Mouse (Mus musculus) ES-E14 (cell line): ENCODE results near the gene Avp. TPM values are rescaled to one million over a fixed set of nuclear protein-coding genes. Genes with fewer than 3 reads are reported as not detected.

ENCODE experiments used
- DNase-seq: peaks from one replicate; pipeline ENCODE4 v3.0.0-alpha.2; 2013; ENCODE audit warnings: low read depth, low spot score
- H3K27ac ChIP-seq: 2 replicates; pipeline ENCODE4 v1.5.1; 2012; ENCODE audit warnings: low read depth, mild to moderate bottlenecking, low read length, moderate library complexity, mixed read lengths; ENCODE audit not compliant: poor library complexity, insufficient read depth, severe bottlenecking
- H3K36me3 ChIP-seq: 2 replicates; pipeline ENCODE4 v1.6.1; 2012; ENCODE audit warnings: mild to moderate bottlenecking, low read length, moderate library complexity, mixed read lengths; ENCODE audit not compliant: control insufficient read depth, poor library complexity, insufficient read depth, severe bottlenecking
- H3K4me1 ChIP-seq, 2 experiments: fragments of 150-350 bp in 1 of 2; sonication (generic) in 1 of 2; 2 replicates each; pipeline ENCODE4 v1.6.1; 2012; ENCODE audit warnings: low read length in 2 of 2, mild to moderate bottlenecking in 1 of 2, mixed read lengths in 1 of 2; ENCODE audit not compliant: control insufficient read depth in 2 of 2, insufficient read depth in 2 of 2, poor library complexity in 1 of 2
- H3K4me3 ChIP-seq, 2 experiments: fragments of 150-350 bp in 1 of 2; sonication (generic) in 1 of 2; 2 replicates each; pipeline ENCODE4 v1.5.1; 2012; ENCODE audit warnings: low read length in 2 of 2, low read depth in 1 of 2, mild to moderate bottlenecking in 1 of 2, mixed read lengths in 1 of 2; ENCODE audit not compliant: insufficient read depth in 1 of 2, poor library complexity in 1 of 2, severe bottlenecking in 1 of 2
- H3K9ac ChIP-seq: 2 replicates; pipeline ENCODE4 v1.6.1; 2012; ENCODE audit warnings: low read depth, mild to moderate bottlenecking, low read length, mixed read lengths; ENCODE audit not compliant: poor library complexity, insufficient read depth, severe bottlenecking
- H3K9me3 ChIP-seq: fragments of 150-350 bp; sonication (generic); 2 replicates; pipeline ENCODE4 v1.6.1; 2012; ENCODE audit warnings: low read depth, mild to moderate bottlenecking, low read length; ENCODE audit not compliant: control insufficient read depth, insufficient read depth
- CHD2 ChIP-seq: IDR thresholded peaks from 2 replicates; pipeline ENCODE4 v1.6.1; 2014; ENCODE audit warnings: mild to moderate bottlenecking, low read depth, low read length, inconsistent platforms
- HCFC1 ChIP-seq: IDR thresholded peaks from 2 replicates; pipeline ENCODE4 v1.6.1; 2012; ENCODE audit warnings: low read length, inconsistent platforms, borderline replicate concordance; ENCODE audit not compliant: insufficient read depth
- MAFK ChIP-seq: IDR thresholded peaks from 2 replicates; pipeline ENCODE4 v1.6.1; 2014; ENCODE audit warnings: mild to moderate bottlenecking, low read depth, low read length, inconsistent platforms; ENCODE audit not compliant: insufficient read depth
- ZC3H11A ChIP-seq: IDR thresholded peaks from 2 replicates; pipeline ENCODE4 v1.6.1; 2012; ENCODE audit warnings: low read depth, mild to moderate bottlenecking, inconsistent platforms, low read length, borderline replicate concordance
- ZNF384 ChIP-seq: IDR thresholded peaks from 2 replicates; pipeline ENCODE4 v1.6.1; 2012; ENCODE audit warnings: low read depth, low read length, inconsistent platforms
- in situ Hi-C, 2 experiments: fragments of 600-800 bp; cut with MboI; formaldehyde crosslinking; loops; one replicate each; pipeline ENCODE4 v1.15.1; 2025; ENCODE audit warnings: low sequenced_read_pairs in 2 of 2, inconsistent platforms in 1 of 2; ENCODE audit not compliant: unreplicated experiment in 2 of 2
- total RNA-seq: library from RNA; depleted of rRNA; stranded (reverse); fragments of 300-350 nt; gene quantifications from 2 replicates; pipeline ENCODE4 v1.2.3, GENCODE M21; 2012

Avp gene
- total RNA-seq, 1 experiment: not detected

- no peak overlapping the region for H3K4me3 ChIP-seq
- H3K4me1 ChIP-seq: peaks cover 0 to 2% of the 10 kb centered on the region in 2 experiments; a peak in 1 of 4 replicates
- no peak overlapping the region for H3K27ac ChIP-seq
- in situ Hi-C loops: no loop called here
- peaks cover 2% of the 10 kb centered on the region; the same call in 1 of the 2 replicates for H3K36me3 ChIP-seq
- H3K9ac ChIP-seq: no peak overlapping the region
- TF ChIP-seq MAFK (no peak), ZNF384 (no peak), CHD2 (no peak), HCFC1 (no peak), ZC3H11A (no peak)
- no peaks in the 10 kb centered on the region for H3K9me3 ChIP-seq
- DNase-seq: no peak
Measured at GRCm38 (mm10) chr2:130586016-130586415, 3.7 kb upstream of the Avp start.

DNA sequence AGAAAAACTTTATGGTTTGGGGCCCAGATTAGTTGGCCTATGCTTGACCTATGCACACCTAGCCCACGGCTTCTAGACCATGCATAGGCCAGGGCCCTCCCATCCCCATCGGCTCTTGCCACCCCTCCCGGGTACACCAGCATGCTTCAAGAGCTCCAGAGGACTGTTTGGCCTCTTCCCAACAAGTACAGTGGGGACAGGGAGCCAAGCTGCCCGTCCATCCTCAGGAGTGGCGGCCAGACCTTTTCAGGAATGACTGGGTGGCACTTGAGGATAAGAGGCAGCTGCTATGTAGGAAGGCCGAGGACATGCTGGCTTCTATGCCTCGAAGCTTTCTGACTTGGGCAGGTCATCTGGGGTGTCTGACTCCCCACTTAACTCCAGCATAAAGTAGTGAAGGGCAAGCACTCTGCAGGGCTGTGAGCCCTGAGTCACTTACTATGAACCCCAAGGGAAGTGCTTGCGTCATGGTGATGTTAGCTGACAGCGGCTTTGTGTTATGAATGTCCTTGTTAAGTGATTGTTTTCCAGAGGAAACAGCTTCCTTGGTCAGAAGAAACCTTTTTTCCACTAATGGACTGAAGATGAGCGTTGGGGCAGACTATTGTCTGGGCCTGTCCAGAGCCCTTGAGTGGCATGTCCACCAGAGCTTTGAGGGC, 1.7 kb upstream of the Avp start:
- H3K27ac ChIP-seq: no peak overlapping the region
- no peak overlapping the region for H3K9ac ChIP-seq
- H3K36me3 ChIP-seq: no peaks in the 10 kb centered on the region
- TF ChIP-seq CHD2 (no peak), MAFK (no peak), ZNF384 (no peak), ZC3H11A (no peak), HCFC1 (no peak)
- H3K4me1 ChIP-seq: peaks cover 0 to 7% of the 10 kb centered on the region in 2 experiments; a peak in 1 of 4 replicates
- in situ Hi-C loops: no loop called here
- no peak for DNase-seq
- H3K4me3 ChIP-seq: no peak overlapping the region
- no peaks in the 10 kb centered on the region for H3K9me3 ChIP-seq

DNA sequence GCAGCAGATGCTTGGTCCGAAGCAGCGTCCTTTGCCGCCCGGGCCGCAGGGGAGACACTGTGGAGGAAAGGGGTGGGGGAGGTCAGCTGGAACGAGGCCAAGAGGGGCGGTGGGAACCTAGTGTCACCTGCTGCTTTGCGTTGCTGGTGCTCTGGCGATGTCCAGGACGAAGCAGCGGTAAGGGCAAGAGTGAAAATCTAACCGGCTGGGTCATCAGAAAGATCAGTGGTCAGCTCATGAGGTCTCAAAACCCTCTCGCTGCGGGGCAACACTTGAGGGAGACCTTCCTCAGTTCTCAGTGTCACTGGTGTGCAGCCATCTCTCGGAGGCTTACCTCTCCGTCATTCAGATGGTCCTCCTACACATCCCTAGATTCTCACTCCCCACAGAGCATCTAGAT, 1.2 kb downstream of the Avp start:
- H3K4me3 ChIP-seq: peak overlapping the region; percentile 53 to 59
- no peaks in the 10 kb centered on the region for H3K36me3 ChIP-seq
- TF ChIP-seq ZNF384 (no peak), ZC3H11A (no peak), HCFC1 (no peak), CHD2 (no peak), MAFK (no peak)
- DNase-seq: no peak
- H3K4me1 ChIP-seq: peaks cover 0 to 10% of the 10 kb centered on the region in 2 experiments; a peak in 2 of 4 replicates
- in situ Hi-C loops: no loop called here
- no peak overlapping the region for H3K9ac ChIP-seq
- H3K27ac ChIP-seq: no peak overlapping the region
- H3K9me3 ChIP-seq: no peaks in the 10 kb centered on the region

- TF ChIP-seq CHD2: no peak
- TF ChIP-seq ZNF384: no peak
- TF ChIP-seq ZC3H11A: no peak
- TF ChIP-seq MAFK: no peak
- no peak for TF ChIP-seq HCFC1
- in situ Hi-C loops: no loop called here
- no peaks in the 10 kb centered on the region for H3K9me3 ChIP-seq
- H3K36me3 ChIP-seq: no peaks in the 10 kb centered on the region
- H3K4me3 ChIP-seq: no peak overlapping the region
- no peak overlapping the region for H3K27ac ChIP-seq
- no peak for DNase-seq
- no peak overlapping the region for H3K9ac ChIP-seq
- H3K4me1 ChIP-seq: peaks cover 0 to 10% of the 10 kb centered on the region in 2 experiments; a peak in 2 of 4 replicates
Measured at GRCm38 (mm10) chr2:130579791-130580190, 2.6 kb downstream of the Avp start.
